Mouse (Mus musculus): ENCODE data around the gene Ssbp4. TPM values are rescaled to one million over a fixed set of nuclear protein-coding genes. Genes with fewer than 3 reads are reported as not detected.

The Ssbp4 gene
- polyA plus RNA-seq (2015; fragmentation: Nextera tagmentation; extraction: Ambion mirVana) = 135 and 142 TPM in 2 replicates

GRCm38 (mm10) chr8:70608749-70609367, at the start of gene Ssbp4:
TSS of gene Ssbp4 (minus strand) at chr8:70608872.
- no peak for DNase-seq (ENCODE audit: low spot score)

- DNase-seq (ENCODE audit: low spot score) = no peak
Measured at GRCm38 (mm10) chr8:70657739-70658138, 49.1 kb upstream of the Ssbp4 start.

- DNase-seq (ENCODE audit: low spot score) = no peak
Measured at GRCm38 (mm10) chr8:70657214-70657613, 48.5 kb upstream of the Ssbp4 start.

GRCm38 (mm10) chr8:70656193-70656790, 47.6 kb upstream of the Ssbp4 start:
- no peak for DNase-seq (ENCODE audit: low spot score)

GRCm38 (mm10) chr8:70655469-70655868, 46.8 kb upstream of the Ssbp4 start:
- no peak for DNase-seq (ENCODE audit: low spot score)

GRCm38 (mm10) chr8:70654121-70654520, 45.4 kb upstream of the Ssbp4 start:
- DNase-seq (ENCODE audit: low spot score) = no peak

GRCm38 (mm10) chr8:70653226-70653625, 44.6 kb upstream of the Ssbp4 start:
- DNase-seq (ENCODE audit: low spot score) = peak; percentile 67

- no peak for DNase-seq (ENCODE audit: low spot score)
Measured at GRCm38 (mm10) chr8:70650351-70650750, 41.7 kb upstream of the Ssbp4 start.

GRCm38 (mm10) chr8:70649324-70649723, 40.7 kb upstream of the Ssbp4 start:
- no peak for DNase-seq (ENCODE audit: low spot score)

GRCm38 (mm10) chr8:70648921-70649320, 40.2 kb upstream of the Ssbp4 start:
- no peak for DNase-seq (ENCODE audit: low spot score)

- DNase-seq (ENCODE audit: low spot score) = no peak
Measured at GRCm38 (mm10) chr8:70648164-70648442, 39.4 kb upstream of the Ssbp4 start.

- DNase-seq (ENCODE audit: low spot score) = no peak
Measured at GRCm38 (mm10) chr8:70647343-70648163, 38.9 kb upstream of the Ssbp4 start.

- DNase-seq (ENCODE audit: low spot score) = no peak
Measured at GRCm38 (mm10) chr8:70646775-70647174, 38.1 kb upstream of the Ssbp4 start.

GRCm38 (mm10) chr8:70646369-70646768, 37.7 kb upstream of the Ssbp4 start:
- no peak for DNase-seq (ENCODE audit: low spot score)

GRCm38 (mm10) chr8:70645501-70646224, 37.0 kb upstream of the Ssbp4 start:
- DNase-seq (ENCODE audit: low spot score) = no peak

GRCm38 (mm10) chr8:70644065-70644464, 35.4 kb upstream of the Ssbp4 start:
- peak; percentile 57 for DNase-seq (ENCODE audit: low spot score)

GRCm38 (mm10) chr8:70643019-70643418, 34.3 kb upstream of the Ssbp4 start:
- no peak for DNase-seq (ENCODE audit: low spot score)

- DNase-seq (ENCODE audit: low spot score) = no peak
Measured at GRCm38 (mm10) chr8:70638752-70639151, 30.1 kb upstream of the Ssbp4 start.

- no peak for DNase-seq (ENCODE audit: low spot score)
Measured at GRCm38 (mm10) chr8:70636838-70637237, 28.2 kb upstream of the Ssbp4 start.

GRCm38 (mm10) chr8:70635527-70635926, 26.9 kb upstream of the Ssbp4 start:
- no peak for DNase-seq (ENCODE audit: low spot score)

- DNase-seq (ENCODE audit: low spot score) = no peak
Measured at GRCm38 (mm10) chr8:70634066-70634465, 25.4 kb upstream of the Ssbp4 start.

- no peak for DNase-seq (ENCODE audit: low spot score)
Measured at GRCm38 (mm10) chr8:70632346-70632892, 23.7 kb upstream of the Ssbp4 start, which contains the start of gene Gdf15. TSS of gene Gdf15 (minus strand) at chr8:70632456.
